Mouse (Mus musculus) hindbrain, postnatal 0 days (tissue): Measurements from ENCODE around the gene Tmem203. TPM values are rescaled to one million over a fixed set of nuclear protein-coding genes. Genes with fewer than 3 reads are reported as not detected.
A peak's percentile ranks its signal among the peaks of the same experiment; 100 is the strongest.
"Not testable (repeated sequence)": the region's sequence is repeated elsewhere in the genome, so short reads cannot be mapped to it uniquely, and the experiment has no call there.

ENCODE experiments used
- ATAC-seq: fragments of 200-750 bp; cut with Nextera tagmentation; 2 replicates; pipeline ENCODE4 v1.8.0; 2017; ENCODE audit warnings: mild to moderate bottlenecking, moderate TSS enrichment, moderate library complexity
- DNase-seq: peaks from one replicate; pipeline ENCODE4 v3.0.0-alpha.2; 2015; ENCODE audit warnings: low spot score
- H3K27ac ChIP-seq: fragments of 300-500 bp; sonication (generic); 2 replicates; pipeline ENCODE4 v1.5.1; 2014; ENCODE audit warnings: mild to moderate bottlenecking
- H3K27me3 ChIP-seq: fragments of 300-500 bp; sonication (generic); 2 replicates; pipeline ENCODE4 v1.6.1; 2014; ENCODE audit warnings: low read length, mixed read lengths; ENCODE audit not compliant: insufficient read depth
- H3K36me3 ChIP-seq: fragments of 300-500 bp; sonication (generic); 2 replicates; pipeline ENCODE4 v1.6.1; 2014; ENCODE audit warnings: low read length, mixed read lengths; ENCODE audit not compliant: insufficient read depth
- H3K4me1 ChIP-seq: fragments of 300-500 bp; sonication (generic); 2 replicates; pipeline ENCODE4 v1.6.1; 2014; ENCODE audit warnings: antibody characterized with exemption, low read length, mixed read lengths; ENCODE audit not compliant: insufficient read depth
- H3K4me2 ChIP-seq: fragments of 300-500 bp; sonication (generic); 2 replicates; pipeline ENCODE4 v1.6.1; 2014; ENCODE audit warnings: low read depth, mild to moderate bottlenecking, low read length, moderate library complexity, mixed read lengths
- H3K4me3 ChIP-seq: fragments of 300-500 bp; sonication (generic); 2 replicates; pipeline ENCODE4 v1.5.1; 2014; ENCODE audit warnings: low read length
- H3K9ac ChIP-seq: fragments of 300-500 bp; sonication (generic); replicated peaks from 2 replicates; pipeline ENCODE4 v1.6.1; 2014; ENCODE audit warnings: mild to moderate bottlenecking, low read length, moderate library complexity, mixed read lengths
- H3K9me3 ChIP-seq: fragments of 300-500 bp; sonication (generic); 2 replicates; pipeline ENCODE4 v1.6.1; 2016; ENCODE audit warnings: low read length, mixed read lengths
- CTCF ChIP-seq: IDR thresholded peaks from 2 replicates; pipeline ENCODE4 v1.5.1; 2016; ENCODE audit warnings: antibody characterized with exemption, control low read depth, low read depth
- WGBS: fragments of 180-500 bp; shearing (Covaris S2); extraction: QIAGEN DNeasy Blood & Tissue Kit; methylation state at CpG from one replicate; pipeline ENCODE4 v1.1.7; 2014; 5-methylcytosine and 5-hydroxymethylcytosine counted together
- polyA plus RNA-seq: library from polyadenylated mRNA; unstranded; fragments of >200 nt; fragmentation: Nextera tagmentation; extraction: Ambion mirVana; gene quantifications from 2 replicates; pipeline ENCODE4 v1.2.1, GENCODE M21; 2015
- total RNA-seq: library from RNA; depleted of rRNA; stranded (reverse); fragments of >200 nt; gene quantifications from 2 replicates; pipeline ENCODE4 v1.2.3, GENCODE M21; 2014

Gene Tmem203
- total and polyA plus RNA-seq, 2 experiments from 2014 or later, result 26.7 to 56.2 TPM

GRCm38 (mm10) chr2:25244144-25244543, 11.1 kb upstream of the Tmem203 start:
- H3K4me3 ChIP-seq, result no peak overlapping the region
- H3K36me3 ChIP-seq, result peaks cover 5% of the 10 kb centered on the region; the same call in 1 of the 2 replicates
- no peak overlapping the region for H3K27ac ChIP-seq
- no peak overlapping the region for H3K9ac ChIP-seq
- no peak for TF ChIP-seq CTCF
- no peak overlapping the region for H3K4me2 ChIP-seq
- DNase-seq (no peak), ATAC-seq (no peak)
- 91% methylated on average over 4 of the region's 4 CpGs for WGBS
- H3K27me3 ChIP-seq, result no peaks in the 10 kb centered on the region
- no peaks in the 10 kb centered on the region for H3K9me3 ChIP-seq
- H3K4me1 ChIP-seq, result peaks cover 12% of the 10 kb centered on the region

- WGBS, result 92% methylated on average over 10 of the region's 10 CpGs
- DNase-seq (no peak), ATAC-seq (no peak)
- no peaks in the 10 kb centered on the region for H3K27me3 ChIP-seq
- H3K4me1 ChIP-seq, result peaks cover 7% of the 10 kb centered on the region
- H3K27ac ChIP-seq, result no peak within 1 kb of the TSS
- H3K4me3 ChIP-seq, result no peak within 1 kb of the TSS
- H3K36me3 ChIP-seq, result peaks cover 13% of the 10 kb centered on the region; the same call in 1 of the 2 replicates
- no peak within 1 kb of the TSS for H3K9ac ChIP-seq
- H3K4me2 ChIP-seq, result no peak within 1 kb of the TSS
- TF ChIP-seq CTCF, result no peak
- no peaks in the 10 kb centered on the region for H3K9me3 ChIP-seq
Measured at GRCm38 (mm10) chr2:25246183-25247072, 8.8 kb upstream of the Tmem203 start, which contains the start of gene AL732309.1. TSS of gene AL732309.1 (minus strand) at chr2:25246863.

DNA sequence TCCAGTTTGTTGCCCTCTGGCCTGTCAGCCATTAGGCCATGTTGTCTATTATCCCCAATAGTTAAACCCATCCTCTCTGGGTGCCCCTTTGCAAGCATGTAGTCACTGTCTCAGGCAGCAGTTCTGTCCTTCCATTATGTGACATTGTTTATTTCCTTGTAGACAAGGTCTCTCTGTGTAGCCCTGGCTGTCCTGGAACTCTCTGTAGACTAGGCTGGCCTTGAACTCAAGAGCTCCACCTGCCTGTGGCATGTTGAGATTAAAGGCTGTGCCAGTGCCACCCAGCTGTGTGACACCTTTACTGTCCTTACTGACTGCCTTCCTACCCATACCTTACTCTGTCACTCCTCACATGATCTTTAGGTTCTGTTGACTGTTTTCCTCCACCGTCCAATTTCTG, 2.9 kb upstream of the Tmem203 start:
- 85% methylated on average over 1 of the region's 1 CpGs for WGBS
- H3K4me2 ChIP-seq, result no peak overlapping the region
- peaks cover 10% of the 10 kb centered on the region; the same call in 1 of the 2 replicates for H3K36me3 ChIP-seq
- H3K27ac ChIP-seq, result no peak overlapping the region
- H3K27me3 ChIP-seq, result no peaks in the 10 kb centered on the region
- no peaks in the 10 kb centered on the region for H3K9me3 ChIP-seq
- DNase-seq, result no peak
- no peak for ATAC-seq
- H3K9ac ChIP-seq, result no peak overlapping the region
- H3K4me3 ChIP-seq, result no peak overlapping the region
- H3K4me1 ChIP-seq, result peaks cover 13% of the 10 kb centered on the region
- TF ChIP-seq CTCF, result peak; percentile 54

DNA sequence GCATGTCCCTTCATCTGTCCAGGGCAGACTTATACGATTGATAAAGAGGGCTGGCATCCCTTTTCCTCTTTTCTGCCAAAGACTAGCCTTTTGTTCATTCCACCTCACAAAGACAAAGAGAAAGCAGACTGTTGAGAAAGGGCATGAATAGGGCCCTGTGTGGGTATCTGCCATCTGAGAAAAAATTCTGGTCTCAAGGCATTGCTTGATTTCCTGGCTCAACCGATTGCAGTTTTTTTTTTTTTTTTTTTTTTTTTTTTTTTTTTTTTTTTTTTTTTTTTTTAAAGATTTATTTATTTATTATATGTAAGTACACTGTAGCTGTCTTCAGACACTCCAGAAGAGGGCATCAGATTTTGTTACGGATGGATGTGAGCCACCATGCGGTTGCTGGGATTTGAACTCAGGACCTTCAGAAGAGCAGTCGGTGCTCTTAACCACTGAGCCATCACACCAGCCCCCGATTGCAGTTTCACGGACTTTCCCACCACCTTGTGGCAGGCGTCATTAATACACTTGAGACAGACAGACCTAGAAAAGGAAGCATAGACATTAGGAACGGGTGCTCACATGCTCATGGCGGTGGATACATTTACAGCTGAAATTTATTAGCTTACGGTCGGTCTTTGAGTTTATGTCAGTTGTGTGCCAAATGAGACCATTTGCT, 1.3 kb downstream of the Tmem203 start:
- WGBS, result 57% methylated on average over 11 of the region's 12 CpGs
- peak overlapping the region; percentile 79 for H3K9ac ChIP-seq
- DNase-seq, result not testable (repeated sequence)

DNA sequence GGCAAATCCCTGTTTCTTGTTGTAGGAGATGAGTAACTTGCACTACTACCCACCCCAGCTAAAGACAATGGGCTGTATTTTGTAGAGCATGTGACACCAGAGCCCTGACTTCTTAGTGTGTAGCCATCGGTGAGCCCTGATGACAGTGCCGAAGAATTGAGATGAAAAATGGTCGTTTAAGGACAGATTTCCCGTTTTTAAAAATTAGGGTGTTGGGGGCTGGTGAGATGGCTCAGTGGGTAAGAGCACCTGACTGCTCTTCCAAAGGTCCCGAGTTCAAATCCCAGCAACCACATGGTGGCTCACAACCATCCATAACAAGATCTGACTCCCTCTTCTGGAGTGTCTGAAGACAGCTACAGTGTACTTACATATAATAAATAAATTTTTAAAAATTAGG, 2.0 kb downstream of the Tmem203 start:
- not testable (repeated sequence) for ATAC-seq, H3K4me3 ChIP-seq, DNase-seq, H3K4me2 ChIP-seq, H3K27me3 ChIP-seq, H3K9me3 ChIP-seq, H3K36me3 ChIP-seq, H3K27ac ChIP-seq, H3K9ac ChIP-seq
- H3K4me1 ChIP-seq, result peaks cover 13% of the 10 kb centered on the region
- WGBS, result 87% methylated on average over 5 of the region's 5 CpGs

More for the DNA sequence above, 1.3 kb downstream of the Tmem203 start:
- not testable (repeated sequence) for H3K36me3 ChIP-seq, H3K27ac ChIP-seq, ATAC-seq, H3K27me3 ChIP-seq, H3K9me3 ChIP-seq
- Histone ChIP-seq H3K4me3 (peak overlapping the region; percentile 89), H3K4me1 (peaks cover 13% of the 10 kb centered on the region), H3K4me2 (peak overlapping the region; percentile 76)
- TF ChIP-seq CTCF, result peak; percentile 44

DNA sequence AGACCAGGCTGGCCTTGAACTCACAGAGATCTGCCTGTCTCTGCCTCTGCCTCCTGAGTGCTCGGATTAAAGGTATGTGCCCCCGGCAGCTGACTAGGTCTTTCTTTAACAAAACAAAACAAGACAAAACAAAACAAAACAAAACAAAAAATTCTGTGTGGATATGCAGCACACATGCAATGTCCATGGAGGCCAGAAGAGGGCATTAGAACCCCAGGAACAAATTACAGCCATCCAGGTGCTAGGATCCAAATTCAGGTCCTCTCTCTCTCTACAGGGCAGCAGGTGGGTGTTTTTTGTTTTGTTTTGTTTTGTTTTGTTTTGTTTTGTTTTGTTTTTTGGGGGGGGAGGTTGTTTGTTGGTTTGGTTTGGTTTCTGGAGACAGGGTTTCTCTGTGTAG, 3.6 kb downstream of the Tmem203 start:
- no peak for DNase-seq
- Histone ChIP-seq H3K27ac (no peak overlapping the region), H3K4me2 (no peak overlapping the region), H3K4me1 (peaks cover 18% of the 10 kb centered on the region), H3K9ac (no peak overlapping the region), H3K4me3 (no peak overlapping the region), H3K36me3 (no peaks in the 10 kb centered on the region), H3K27me3 (no peaks in the 10 kb centered on the region), H3K9me3 (no peaks in the 10 kb centered on the region)
- peak; percentile 60 for TF ChIP-seq CTCF
- 67% methylated on average over 2 of the region's 2 CpGs for WGBS
- no peak for ATAC-seq
